Mouse (Mus musculus) limb, embryonic 14.5 days (tissue): ENCODE measurements at regions not wholly inside any gene's neighbourhood (a gene's known extent, or its start where the extent isn't known, plus 50 kb on each side); places are given as distances from the start of the nearest gene placed in this dataset.

Source experiments
- ATAC-seq: fragments of 200-750 bp; cut with Nextera tagmentation; 2 replicates; pipeline ENCODE4 v1.8.0; 2017; ENCODE audit warnings: low read depth, moderate number of reproducible peaks, moderate TSS enrichment; ENCODE audit not compliant: low FRiP score
- DNase-seq: peaks from one replicate; pipeline ENCODE4 v3.0.0-alpha.2; 2015; ENCODE audit warnings: low spot score
- H3K27ac ChIP-seq: fragments of 300-500 bp; sonication (generic); replicated peaks from 2 replicates; pipeline ENCODE4 v1.5.1; 2014; ENCODE audit warnings: low read depth, mild to moderate bottlenecking, low read length, moderate library complexity, mixed read lengths
- H3K27me3 ChIP-seq: fragments of 300-500 bp; sonication (generic); 2 replicates; pipeline ENCODE4 v1.6.1; 2014; ENCODE audit warnings: low read length, mixed read lengths; ENCODE audit not compliant: control insufficient read depth, insufficient read depth
- H3K36me3 ChIP-seq: fragments of 300-500 bp; sonication (generic); 2 replicates; pipeline ENCODE4 v1.6.1; 2014; ENCODE audit warnings: mild to moderate bottlenecking, low read length, moderate library complexity, mixed read lengths; ENCODE audit not compliant: control insufficient read depth, insufficient read depth
- H3K4me1 ChIP-seq: fragments of 300-500 bp; sonication (generic); 2 replicates; pipeline ENCODE4 v1.6.1; 2014; ENCODE audit warnings: antibody characterized with exemption, low read length, mixed read lengths; ENCODE audit not compliant: control insufficient read depth, insufficient read depth
- H3K4me2 ChIP-seq: fragments of 300-500 bp; sonication (generic); replicated peaks from 2 replicates; pipeline ENCODE4 v1.6.1; 2014; ENCODE audit warnings: low read depth, mild to moderate bottlenecking, low read length, moderate library complexity; ENCODE audit not compliant: severe bottlenecking
- H3K4me3 ChIP-seq: fragments of 300-500 bp; sonication (generic); replicated peaks from 2 replicates; pipeline ENCODE4 v1.5.1; 2014; ENCODE audit warnings: low read length
- H3K9ac ChIP-seq: fragments of 300-500 bp; sonication (generic); 2 replicates; pipeline ENCODE4 v1.6.1; 2014; ENCODE audit warnings: mild to moderate bottlenecking, low read depth, low read length, moderate library complexity; ENCODE audit not compliant: severe bottlenecking
- H3K9me3 ChIP-seq: fragments of 300-500 bp; sonication (generic); 2 replicates; pipeline ENCODE4 v1.6.1; 2016; ENCODE audit warnings: low read length; ENCODE audit not compliant: control insufficient read depth
- POLR2A ChIP-seq: fragments of 200-500 bp; IDR thresholded peaks from 2 replicates; pipeline ENCODE4 v1.8.0; 2012; ENCODE audit warnings: inconsistent platforms, mild to moderate bottlenecking, moderate library complexity, borderline replicate concordance; ENCODE audit not compliant: insufficient read depth, insufficient read length; ENCODE audit errors: extremely low read depth
- WGBS: fragments of 180-500 bp; shearing (Covaris S2); extraction: QIAGEN DNeasy Blood & Tissue Kit; methylation state at CpG from one replicate; pipeline ENCODE4 v1.1.7; 2014; 5-methylcytosine and 5-hydroxymethylcytosine counted together

GRCm38 (mm10) chr9:82484341-82484740 is 345.0 kb upstream of the Irak1bp1 start:
- no peaks in the 10 kb centered on the region for H3K27me3 ChIP-seq
- H3K9me3 ChIP-seq, result no peaks in the 10 kb centered on the region; the same call in 1 of the 2 replicates
- no peak overlapping the region for H3K4me3 ChIP-seq
- no peak overlapping the region for H3K4me2 ChIP-seq
- no peaks in the 10 kb centered on the region for H3K36me3 ChIP-seq
- TF ChIP-seq POLR2A, result no peak
- H3K4me1 ChIP-seq, result peaks cover 3% of the 10 kb centered on the region; the same call in 1 of the 2 replicates
- WGBS, result 93% methylated on average over 1 of the region's 1 CpGs
- DNase-seq (no peak), ATAC-seq (no peak)
- H3K9ac ChIP-seq, result no peak overlapping the region
- H3K27ac ChIP-seq, result no peak overlapping the region

GRCm38 (mm10) chr9:82493440-82493839 is 335.9 kb upstream of the Irak1bp1 start:
- no peak for ATAC-seq
- H3K36me3 ChIP-seq, result no peaks in the 10 kb centered on the region
- no peaks in the 10 kb centered on the region for H3K4me1 ChIP-seq
- no peak overlapping the region for H3K4me2 ChIP-seq
- no peak for TF ChIP-seq POLR2A
- DNase-seq, result no peak
- no peak overlapping the region for H3K4me3 ChIP-seq
- no peak overlapping the region for H3K9ac ChIP-seq
- no peak overlapping the region for H3K27ac ChIP-seq
- no peaks in the 10 kb centered on the region for H3K9me3 ChIP-seq
- H3K27me3 ChIP-seq, result no peaks in the 10 kb centered on the region

- ATAC-seq, result no peak
- Histone ChIP-seq H3K9ac (no peak overlapping the region), H3K27ac (no peak overlapping the region), H3K27me3 (no peaks in the 10 kb centered on the region), H3K9me3 (no peaks in the 10 kb centered on the region), H3K4me1 (no peaks in the 10 kb centered on the region), H3K4me3 (no peak overlapping the region), H3K4me2 (no peak overlapping the region), H3K36me3 (no peaks in the 10 kb centered on the region)
- DNase-seq, result no peak
- TF ChIP-seq POLR2A, result no peak
- WGBS, result 22% methylated on average over 2 of the region's 2 CpGs
Measured at GRCm38 (mm10) chr9:82510014-82510413, 319.3 kb upstream of the Irak1bp1 start.

- no peak for ATAC-seq
- no peak for TF ChIP-seq POLR2A
- H3K4me3 ChIP-seq, result no peak overlapping the region
Measured at GRCm38 (mm10) chr9:82518993-82519392, 310.3 kb upstream of the Irak1bp1 start.

GRCm38 (mm10) chr9:82527867-82528385 is 301.4 kb upstream of the Irak1bp1 start:
- Histone ChIP-seq H3K36me3 (no peaks in the 10 kb centered on the region), H3K27ac (no peak overlapping the region), H3K9me3 (no peaks in the 10 kb centered on the region), H3K4me3 (no peak overlapping the region), H3K9ac (no peak overlapping the region), H3K27me3 (no peaks in the 10 kb centered on the region), H3K4me2 (no peak overlapping the region), H3K4me1 (no peaks in the 10 kb centered on the region)
- WGBS, result 81% methylated on average over 8 of the region's 8 CpGs
- ATAC-seq (no peak), DNase-seq (no peak)
- no peak for TF ChIP-seq POLR2A

More at GRCm38 (mm10) chr9:82518993-82519392, 310.3 kb upstream of the Irak1bp1 start:
- H3K9ac ChIP-seq, result no peak overlapping the region
- no peaks in the 10 kb centered on the region for H3K4me1 ChIP-seq
- WGBS, result 29% methylated on average over 1 of the region's 1 CpGs
- no peak overlapping the region for H3K4me2 ChIP-seq
- DNase-seq, result no peak
- no peak overlapping the region for H3K27ac ChIP-seq
- H3K27me3 ChIP-seq, result no peaks in the 10 kb centered on the region
- no peaks in the 10 kb centered on the region for H3K9me3 ChIP-seq
- no peaks in the 10 kb centered on the region for H3K36me3 ChIP-seq

- Histone ChIP-seq H3K4me3 (no peak overlapping the region), H3K27me3 (no peaks in the 10 kb centered on the region), H3K4me1 (no peaks in the 10 kb centered on the region), H3K27ac (no peak overlapping the region), H3K4me2 (no peak overlapping the region), H3K9me3 (no peaks in the 10 kb centered on the region), H3K9ac (no peak overlapping the region), H3K36me3 (no peaks in the 10 kb centered on the region)
- WGBS, result 54% methylated on average over 6 of the region's 6 CpGs
- TF ChIP-seq POLR2A, result no peak
- ATAC-seq, result no peak
- no peak for DNase-seq
Measured at GRCm38 (mm10) chr9:82552726-82553125, 276.6 kb upstream of the Irak1bp1 start.
